Mouse (Mus musculus) testis, postnatal 14 days (tissue): Measurements from ENCODE around the gene Setd3.

Source experiments
- DNase-seq: peaks from one replicate; pipeline ENCODE4 v3.0.0; 2021; ENCODE audit warnings: low spot score

Gene Setd3

DNA sequence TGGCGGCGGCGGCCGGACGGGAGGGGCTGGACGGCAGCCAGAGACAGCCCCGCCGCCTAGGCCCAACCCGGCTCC is at the start of gene Setd3:
Setd3 (minus strand) TSS at position 69 of the 75 bp plus-strand sequence.
- no peak for DNase-seq

DNA sequence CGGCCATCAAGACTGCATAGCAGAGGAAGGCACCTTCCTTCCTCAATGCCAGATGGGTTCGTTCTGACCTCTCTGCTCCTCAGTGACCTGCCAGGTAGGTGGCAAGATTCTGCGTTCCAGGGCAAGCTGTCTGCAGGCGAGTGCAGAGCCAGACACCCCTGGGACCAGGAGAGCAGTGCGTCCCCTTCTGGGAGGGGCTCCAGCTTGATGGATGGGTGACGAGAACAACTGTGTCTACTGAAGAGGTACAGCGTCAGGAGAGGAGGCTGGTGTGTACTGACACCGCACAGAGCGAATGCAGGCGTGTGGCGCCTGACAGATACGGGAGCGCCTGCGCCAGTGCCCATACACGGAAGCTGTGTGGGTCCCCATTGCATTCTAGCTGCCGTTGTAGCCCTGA is 48.4 kb upstream of the Setd3 start:
- no peak for DNase-seq

DNA sequence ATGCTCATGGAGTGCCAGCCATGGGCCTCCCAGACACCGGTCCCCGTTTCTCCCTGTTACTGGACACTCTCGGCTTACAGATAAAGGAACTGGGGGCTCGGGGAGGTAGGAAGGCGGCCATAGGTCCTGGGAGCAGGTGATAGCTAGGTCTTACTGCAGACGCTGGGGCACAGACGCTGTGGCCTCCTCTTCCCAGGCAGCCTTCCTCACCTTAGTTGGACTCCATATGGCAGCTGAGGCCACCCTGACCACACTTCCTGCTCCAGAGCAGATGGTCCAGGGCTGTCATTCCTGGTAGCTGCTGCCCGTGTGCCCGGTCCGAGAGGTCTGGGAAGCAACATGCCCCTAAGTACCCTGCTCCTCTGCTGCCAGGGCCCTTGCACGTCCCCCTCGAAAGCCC is 47.8 kb upstream of the Setd3 start:
- DNase-seq: no peak

DNA sequence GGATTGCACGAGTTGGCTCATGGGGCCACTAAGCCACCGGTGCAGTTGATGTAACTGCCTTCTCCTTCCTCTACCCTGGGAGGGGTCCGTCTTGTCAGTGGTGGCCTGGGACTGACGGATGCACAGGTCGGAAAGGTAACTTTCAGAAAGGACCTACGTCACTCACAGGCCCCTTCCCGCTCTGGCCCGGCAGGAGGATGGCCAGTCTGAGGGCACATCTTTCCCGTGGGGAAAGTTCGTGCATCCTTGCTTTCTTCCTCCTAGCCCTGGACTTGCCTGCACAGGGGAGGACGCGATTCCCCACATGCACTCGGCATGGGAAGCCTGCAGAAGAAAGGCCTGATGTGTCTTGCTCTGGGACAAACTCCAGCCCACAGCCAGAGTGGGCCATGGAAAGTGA is 47.1 kb upstream of the Setd3 start:
- DNase-seq: no peak

DNA sequence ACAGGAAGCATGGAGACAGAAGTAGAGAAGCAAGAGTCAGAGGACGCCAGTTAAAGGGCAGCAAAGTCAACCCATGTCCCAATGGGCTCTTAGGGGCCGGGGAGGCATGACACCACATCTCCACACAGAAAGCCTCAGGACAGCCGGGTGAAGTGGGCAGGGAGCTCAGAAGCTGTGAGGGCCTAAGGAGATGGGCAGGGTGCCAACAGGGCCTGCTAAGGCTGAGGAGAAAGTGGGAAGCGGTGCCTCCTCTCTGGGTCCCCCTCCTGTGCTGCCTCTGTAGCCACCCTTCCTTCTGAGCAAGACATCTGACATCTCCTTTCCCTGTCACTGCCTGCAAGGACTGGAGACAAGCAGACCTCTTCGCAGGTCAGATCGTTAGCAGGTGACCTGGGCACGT is 46.7 kb upstream of the Setd3 start:
- DNase-seq: no peak

DNA sequence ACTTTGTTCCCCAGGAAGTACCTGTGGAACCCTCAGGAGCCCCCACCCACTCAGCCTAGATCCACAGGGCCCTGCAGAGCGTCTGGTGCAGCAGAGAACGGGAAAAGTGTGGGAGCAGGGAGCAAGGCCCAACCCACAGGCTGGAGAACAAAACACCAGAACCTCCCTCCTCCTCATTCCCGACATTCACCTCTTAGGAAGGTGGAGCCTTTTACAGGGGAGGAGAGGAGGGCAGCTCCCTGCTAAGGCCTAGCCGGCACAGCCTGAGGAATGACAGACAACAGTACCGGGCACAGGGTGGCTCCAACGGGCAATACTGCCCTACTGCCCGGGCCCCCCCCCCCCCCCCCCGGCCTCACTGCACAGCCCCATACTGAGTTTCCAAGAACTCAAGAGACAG is 44.2 kb upstream of the Setd3 start:
- DNase-seq: no peak

DNA sequence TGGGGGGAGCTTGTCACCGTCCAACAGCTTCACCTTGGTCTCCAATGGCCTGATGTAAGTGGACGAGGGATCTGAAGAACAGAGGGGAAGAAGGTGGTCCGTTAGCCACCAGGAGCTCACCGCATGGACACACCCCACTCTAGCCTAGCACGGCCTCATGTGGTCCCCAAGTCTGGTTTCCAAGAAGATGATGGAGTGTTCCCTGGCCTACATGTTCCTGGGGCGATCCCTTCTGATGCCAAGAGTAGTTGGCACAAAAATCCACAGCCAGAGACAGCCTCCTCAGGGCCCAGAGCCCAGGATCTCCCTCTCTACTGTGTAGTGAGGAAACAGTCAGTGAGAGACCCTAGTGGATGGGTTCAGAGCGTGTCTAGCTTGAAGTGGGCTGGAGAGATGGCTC is 42.6 kb upstream of the Setd3 start:
- DNase-seq: no peak

DNA sequence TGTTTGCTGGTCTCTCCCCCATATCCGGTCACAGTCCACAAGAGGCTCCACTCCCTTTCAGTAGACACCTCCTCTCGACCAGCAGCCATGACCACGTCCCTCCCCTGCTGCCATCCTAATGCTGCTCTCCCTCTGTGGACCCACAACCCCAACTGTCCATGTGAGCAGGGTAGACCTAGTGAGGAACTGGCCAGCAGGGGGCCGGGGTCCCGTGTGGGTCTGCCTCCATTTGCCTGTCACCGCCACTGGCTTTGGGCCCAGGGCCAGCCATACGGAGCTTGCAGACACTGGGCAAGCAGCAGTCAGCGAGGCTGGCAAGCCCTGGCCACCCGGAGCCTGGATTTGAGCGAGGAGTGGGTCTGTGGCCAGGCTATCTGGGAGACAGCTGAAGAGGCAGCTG is 42.1 kb upstream of the Setd3 start:
- no peak for DNase-seq

DNA sequence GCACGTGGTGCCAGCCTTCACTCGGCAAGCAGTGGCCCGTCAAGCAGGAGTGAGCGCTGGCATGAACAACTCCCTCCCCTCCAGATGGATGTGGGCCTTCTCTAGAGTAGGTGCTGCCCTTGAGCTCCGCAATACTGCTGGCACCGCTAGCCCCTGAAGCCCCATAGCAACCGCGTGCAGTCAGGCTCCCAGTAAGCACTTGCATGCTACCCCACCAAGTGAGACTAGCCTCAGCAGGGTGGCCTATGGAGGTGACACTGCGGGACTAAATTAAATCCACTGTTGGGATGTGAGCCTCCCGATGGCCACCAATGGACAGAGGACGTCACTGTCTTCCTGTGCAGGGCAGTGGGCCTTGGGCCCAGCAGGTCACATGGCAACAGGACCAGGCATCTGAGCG is 41.5 kb upstream of the Setd3 start:
- no peak for DNase-seq

DNA sequence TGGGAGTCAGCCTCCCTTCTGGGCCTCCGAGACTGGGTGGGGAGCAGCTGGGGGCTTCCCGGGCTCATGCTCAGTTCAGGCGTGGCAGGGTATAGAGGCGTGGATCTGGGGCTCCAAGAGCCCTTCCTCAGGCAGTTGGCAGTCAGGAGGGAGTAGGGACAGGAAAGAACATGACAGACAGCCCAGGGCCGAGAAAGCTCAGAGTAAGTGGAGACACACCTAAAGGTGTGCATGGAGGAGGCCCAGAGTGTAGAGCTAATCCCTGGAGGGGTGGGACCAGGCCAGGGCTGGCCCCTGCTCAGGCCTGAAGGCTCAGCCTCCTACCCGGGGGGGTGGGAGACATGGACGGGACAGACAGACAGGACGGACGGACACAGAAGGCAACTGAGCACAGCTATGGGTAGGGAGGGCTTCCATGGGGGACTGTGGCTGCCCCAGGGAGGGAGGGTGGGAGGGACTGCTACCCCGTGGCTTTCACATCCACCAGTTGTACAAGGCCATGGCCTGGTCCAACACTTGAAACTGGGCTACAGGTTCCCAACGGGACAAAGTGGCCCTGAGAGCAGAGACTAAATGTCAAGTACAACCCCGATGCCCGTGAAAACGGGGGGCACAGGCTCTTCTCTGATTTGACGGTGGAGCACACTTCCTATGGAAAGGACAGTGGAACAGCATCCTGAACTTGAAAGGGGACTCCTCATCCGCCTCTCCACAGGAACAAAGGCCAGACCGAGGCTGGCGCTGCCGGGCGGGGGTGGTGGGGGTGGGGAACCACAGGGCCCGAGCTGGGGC is 40.9 kb upstream of the Setd3 start:
- no peak for DNase-seq

DNA sequence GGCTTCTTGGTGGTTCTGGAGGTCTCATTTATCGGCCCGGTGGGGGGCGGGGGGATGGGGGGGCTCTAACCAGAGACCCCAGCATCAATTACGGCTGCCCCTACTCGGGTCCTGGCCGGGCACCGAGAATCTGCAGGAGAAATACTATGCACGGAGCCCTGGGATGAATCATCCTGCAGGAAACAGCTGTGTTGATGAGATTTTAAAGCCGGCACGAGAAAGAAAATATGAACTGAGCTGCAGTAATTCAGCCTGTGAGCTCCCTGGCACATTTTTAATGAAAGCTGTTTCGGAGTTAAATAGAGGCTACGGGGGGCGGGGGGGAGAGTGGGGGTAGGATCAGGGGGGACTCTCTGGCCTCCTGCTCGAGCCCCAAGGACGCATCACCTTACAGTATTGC is 40.0 kb upstream of the Setd3 start:
- no peak for DNase-seq

DNA sequence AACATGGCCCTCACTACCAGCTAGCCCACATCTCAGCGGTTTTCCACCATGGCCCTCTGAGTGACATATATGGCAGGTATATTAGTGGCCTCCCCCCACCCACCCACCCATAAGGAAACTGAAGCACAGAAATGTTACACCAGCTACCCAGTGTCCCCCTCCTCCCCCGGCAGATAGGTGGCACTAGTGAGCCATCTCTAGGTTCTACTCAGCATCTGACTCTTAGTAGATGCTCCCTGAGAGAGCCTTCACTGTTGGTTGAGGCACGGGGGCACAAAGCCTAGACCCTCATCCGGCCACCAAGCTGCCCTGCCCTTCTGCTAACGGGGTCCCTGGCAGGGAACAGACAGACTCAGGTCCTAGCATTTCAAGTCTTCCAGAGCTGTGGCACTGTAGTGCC is 38.5 kb upstream of the Setd3 start:
- no peak for DNase-seq

DNA sequence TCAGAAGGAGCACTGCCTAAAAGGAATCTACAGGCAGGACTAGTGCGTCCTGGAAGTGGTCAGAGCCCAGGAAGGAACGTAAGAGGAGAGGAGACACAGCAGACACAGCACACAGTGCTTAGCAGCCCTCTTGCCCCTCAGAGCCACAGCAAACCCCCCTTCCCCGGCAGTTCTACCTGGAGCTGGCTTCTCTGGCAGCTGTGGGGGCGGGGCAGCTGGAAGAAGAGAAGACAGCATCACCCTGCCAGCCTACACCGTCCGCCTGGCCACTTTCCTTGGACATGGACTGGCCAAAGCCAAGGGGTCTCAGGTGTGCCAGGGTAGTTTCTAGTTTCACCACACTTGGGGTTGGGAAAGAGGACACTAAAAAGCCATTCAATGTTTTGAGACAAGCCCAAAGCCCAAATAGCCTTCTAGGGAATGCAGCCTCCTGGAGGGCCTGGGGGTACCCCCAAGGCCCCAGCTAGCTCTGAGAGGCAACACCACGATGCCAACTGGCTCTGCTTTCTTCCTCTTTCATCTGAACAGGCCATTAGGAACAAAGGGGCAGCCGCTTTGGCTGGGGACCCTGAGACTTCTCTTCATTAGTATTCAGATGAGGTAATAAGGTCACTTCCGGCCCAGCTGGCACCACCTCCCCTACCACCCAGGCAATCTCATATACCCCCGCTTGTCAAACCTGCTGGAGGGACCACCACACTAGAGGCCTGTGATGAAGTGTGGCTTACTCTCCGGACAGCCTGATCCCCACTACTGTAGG is 37.7 kb upstream of the Setd3 start:
- DNase-seq: no peak

DNA sequence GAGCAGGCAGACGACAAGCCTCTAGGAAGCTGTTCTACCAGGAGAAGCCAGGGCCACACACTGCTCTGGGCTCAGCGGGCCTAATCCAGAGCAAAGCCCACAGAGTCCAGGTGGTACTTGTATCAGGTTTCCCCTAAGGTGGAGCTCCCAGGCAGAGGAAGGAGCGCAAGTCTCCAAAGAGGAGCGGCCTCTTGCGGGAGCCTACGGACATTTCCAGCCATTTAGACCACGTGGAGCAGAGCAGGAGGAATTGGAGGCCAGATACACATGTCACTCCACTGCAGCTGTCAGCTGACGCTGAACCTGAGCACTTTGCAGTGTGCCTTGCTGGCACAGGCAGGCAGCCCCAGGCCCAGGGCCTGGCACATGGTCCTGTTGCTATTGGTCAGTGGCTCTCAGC is 36.0 kb upstream of the Setd3 start:
- no peak for DNase-seq

DNA sequence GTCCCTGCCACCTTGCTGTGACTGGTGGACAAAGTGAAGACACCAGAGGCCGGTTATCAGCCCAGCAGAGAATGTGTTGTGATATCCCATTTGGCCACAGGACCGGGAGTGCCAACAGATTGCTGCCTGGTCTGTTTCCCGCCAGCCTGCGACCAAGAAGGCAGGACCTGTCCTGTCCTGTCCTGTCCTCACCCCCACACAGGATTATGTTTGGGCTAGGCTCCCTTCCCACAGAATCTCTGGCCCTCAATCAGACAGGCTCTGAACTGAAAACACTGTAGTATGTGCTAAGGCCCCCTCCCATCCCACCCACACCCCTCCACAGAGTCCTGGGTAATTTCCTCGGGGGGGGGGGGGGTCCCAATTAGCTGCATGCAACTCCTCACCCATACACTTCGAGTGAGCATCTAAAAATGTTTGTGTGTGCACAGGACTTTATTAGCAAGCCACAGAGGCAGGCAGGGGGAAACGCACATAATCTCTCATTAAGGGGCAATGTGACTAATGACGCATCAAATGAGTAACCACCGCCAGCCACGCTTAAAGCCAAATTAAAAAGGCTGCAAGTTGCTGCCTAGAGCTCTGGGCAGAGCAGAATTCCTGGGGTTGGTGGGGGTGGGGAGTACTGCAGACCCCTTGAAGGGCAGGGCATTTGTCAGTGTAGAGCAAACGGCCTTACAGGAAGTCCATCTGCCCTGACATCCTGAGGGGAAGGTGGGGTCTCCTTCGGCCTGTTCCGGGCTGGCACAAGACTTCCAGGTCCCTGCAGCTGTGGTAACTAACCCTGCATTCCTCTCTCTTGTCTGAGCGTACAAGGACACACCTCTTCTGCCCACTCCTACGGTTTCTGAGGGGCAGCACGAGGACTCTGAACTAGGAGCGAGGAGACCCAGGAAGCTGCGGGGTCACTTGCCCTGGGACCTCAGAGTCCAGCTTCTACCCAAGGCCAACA is 34.3 kb upstream of the Setd3 start:
- no peak for DNase-seq

DNA sequence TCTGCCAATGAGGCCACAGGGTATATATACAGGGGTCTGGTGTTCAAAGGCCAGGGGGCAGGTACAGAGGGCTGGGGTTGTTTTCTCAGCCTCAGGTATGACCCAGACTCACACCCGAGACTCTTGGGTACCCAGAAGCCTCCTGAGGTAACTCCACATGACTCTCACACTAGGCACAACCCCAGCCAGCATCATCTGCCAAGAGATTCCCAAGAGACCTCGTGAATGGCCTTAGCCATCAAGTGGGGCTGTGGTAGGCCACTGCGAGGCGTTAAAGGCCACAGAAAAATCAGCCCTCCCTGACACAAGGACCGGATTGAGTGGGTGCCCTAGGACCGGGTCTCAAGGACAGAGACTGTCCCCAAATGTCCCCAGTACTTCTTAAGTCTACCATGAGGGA is 33.4 kb upstream of the Setd3 start:
- no peak for DNase-seq

DNA sequence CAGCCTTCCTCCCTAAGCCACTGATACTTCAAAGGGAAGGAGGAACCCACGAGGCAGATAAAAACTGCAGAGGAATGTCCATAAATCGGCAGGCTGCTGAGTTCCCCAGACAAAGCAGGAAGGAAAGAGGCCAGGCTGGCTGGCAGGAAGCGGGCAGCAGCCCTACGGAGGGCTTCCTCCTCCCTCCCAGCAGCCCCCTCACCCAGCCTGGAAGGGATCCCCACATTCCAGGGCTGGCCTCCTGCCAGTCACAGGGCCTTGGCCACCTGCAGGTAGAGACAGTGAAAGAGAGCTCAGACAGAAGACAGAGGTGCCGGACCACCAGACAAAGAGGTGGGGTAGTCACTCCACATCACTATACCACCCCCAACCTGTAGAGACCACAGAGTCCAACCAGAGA is 33.0 kb upstream of the Setd3 start:
- DNase-seq: no peak

DNA sequence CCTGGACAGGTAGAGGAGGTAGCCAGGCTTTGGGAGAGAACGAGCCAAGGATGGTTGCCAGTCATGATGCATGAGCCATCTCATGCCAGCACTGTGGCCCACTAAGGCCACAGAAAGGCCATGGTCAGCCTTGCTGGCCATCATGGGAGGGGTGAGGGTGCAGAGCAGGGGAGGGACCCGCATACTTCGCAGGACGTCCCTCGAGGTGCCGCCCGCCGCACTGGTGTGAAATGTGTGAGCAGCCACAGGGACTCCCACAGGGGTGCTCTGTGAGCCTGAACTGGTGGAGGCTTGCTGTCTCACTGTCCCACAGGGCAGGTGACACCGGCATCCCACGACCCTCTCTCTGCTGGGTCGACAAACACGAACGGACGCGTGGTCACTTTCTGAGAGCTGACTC is 31.5 kb upstream of the Setd3 start:
- DNase-seq: no peak

DNA sequence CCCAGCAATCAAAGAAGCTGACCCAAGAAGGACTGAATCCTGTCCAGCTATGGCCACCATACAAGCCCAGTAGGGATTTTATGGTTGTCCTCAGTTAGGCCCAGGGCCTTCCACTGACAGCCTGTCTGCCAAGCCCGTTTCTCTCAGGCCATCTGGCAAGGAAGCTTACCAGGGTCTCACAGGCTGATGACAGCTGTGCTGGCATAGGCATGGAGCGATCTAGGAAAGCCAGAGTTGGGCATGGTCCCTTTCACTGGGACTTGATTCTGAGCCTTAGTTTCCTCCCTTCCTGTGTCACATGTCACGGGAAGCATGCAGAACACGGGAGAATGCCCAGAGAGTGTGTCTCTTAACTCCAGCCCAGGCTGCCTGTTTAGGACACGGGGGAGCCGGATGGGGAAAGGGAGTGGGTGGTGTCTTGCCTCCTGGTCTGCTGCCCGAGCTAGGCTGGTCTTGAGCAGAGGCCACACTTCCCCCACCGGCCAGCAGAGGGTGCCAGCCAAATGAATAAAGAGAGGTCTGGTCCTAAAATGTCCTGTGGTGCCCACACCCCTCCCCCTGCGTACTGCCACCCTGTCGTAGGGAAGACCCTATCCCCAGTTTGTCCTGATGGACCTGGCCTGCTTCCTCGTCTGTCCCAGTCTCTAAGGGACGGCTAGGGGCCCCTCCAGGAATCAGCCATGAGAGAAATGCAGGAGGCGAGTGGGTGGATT is 29.8 kb upstream of the Setd3 start:
- DNase-seq: peak; percentile 39

DNA sequence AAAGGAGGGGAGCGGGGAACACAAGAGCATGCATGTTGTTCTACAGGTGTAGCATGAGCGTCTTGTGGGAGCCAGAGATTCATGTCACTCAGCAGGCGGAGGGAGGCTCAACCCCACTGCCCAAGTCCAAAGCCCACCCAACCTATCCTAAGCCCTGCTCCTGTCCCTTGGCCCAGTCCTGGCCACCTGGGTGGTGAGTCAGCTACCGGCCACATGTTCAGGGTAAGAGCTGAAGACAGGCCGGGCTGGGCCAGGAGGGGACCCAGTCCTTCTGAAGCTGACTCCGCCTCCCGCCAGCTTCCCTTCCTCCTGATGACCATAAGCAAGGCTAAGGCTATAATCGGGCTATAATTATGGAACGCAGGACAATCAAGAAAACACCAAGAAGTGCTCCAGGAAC is 29.1 kb upstream of the Setd3 start:
- DNase-seq: no peak

DNA sequence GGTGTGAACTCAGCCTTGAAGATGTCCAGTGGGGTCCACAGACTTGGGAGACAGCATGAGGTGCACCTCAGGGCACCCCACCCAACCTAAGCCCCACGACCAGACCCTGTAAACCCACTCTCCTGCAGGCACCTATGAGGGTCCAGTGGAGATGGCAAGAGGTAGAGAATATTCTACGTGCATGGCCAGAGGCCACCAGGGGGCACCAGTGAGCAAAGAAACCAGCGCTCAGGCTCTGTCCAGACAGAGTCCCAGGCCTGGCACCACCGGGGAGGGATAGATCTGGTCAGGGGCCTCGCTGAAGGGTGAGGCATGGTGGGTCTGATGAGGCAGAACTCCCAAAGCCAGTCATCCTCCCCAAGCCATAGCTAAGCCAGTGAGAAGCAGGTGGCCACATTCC is 27.5 kb upstream of the Setd3 start:
- DNase-seq: peak; percentile 44

DNA sequence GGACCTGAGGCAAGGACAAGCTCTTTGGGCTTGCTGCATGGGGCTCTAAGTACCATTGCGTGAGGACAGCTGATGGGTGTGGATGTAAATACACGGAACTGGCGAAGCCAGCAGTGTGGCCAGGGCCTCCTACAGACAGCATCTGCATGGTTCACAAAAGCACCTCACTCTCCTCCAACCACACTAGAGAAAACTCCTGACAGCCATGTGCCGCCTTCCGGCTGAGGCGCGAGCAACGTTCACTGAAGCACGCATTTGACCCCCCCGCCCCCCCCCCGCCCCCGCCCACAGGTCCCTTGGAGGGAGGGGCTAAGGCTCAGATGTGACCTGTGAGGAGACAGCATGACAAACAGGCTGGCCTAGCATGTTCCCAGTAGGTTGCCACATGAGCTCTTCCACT is 25.9 kb upstream of the Setd3 start:
- DNase-seq: no peak

DNA sequence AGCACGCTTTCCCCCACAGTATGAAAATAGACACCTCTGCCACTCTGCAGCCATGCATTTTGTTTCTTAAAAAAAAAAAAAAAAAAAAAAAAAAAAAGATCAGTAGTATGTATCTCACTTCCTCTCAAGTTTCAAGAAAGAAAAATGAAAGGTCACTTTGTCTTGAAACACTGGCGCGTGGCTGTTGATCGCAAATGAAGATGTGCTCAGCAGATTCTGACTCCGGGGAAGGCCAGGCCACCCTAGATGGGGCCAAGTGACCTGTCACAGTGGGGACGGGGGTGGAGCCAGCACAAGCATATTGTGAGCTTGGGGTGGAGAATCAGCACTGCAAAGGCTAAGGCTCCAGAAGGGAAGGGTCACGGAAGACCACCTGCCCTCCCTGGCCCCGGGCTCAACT is 24.8 kb upstream of the Setd3 start:
- DNase-seq: no peak
